Mouse (Mus musculus) intestine, postnatal 0 days (tissue): ENCODE measurements around the gene Txnip. TPM values are rescaled to one million over a fixed set of nuclear protein-coding genes. Genes with fewer than 3 reads are reported as not detected.

Experiments
- ATAC-seq: fragments of 200-750 bp; cut with Nextera tagmentation; 2 replicates; pipeline ENCODE4 v1.8.0; 2017; ENCODE audit warnings: mild to moderate bottlenecking, moderate TSS enrichment, moderate library complexity
- H3K27ac ChIP-seq: fragments of 300-500 bp; sonication (generic); 2 replicates; pipeline ENCODE4 v1.5.1; 2014; ENCODE audit warnings: mild to moderate bottlenecking, low read depth, low read length, moderate library complexity
- H3K27me3 ChIP-seq: fragments of 300-500 bp; sonication (generic); replicated peaks from 2 replicates; pipeline ENCODE4 v1.6.1; 2014; ENCODE audit warnings: low read length, mixed read lengths; ENCODE audit not compliant: control insufficient read depth, insufficient read depth
- H3K36me3 ChIP-seq: fragments of 300-500 bp; sonication (generic); 2 replicates; pipeline ENCODE4 v1.6.1; 2014; ENCODE audit warnings: mild to moderate bottlenecking, moderate library complexity; ENCODE audit not compliant: control insufficient read depth, insufficient read depth
- H3K4me1 ChIP-seq: fragments of 300-500 bp; sonication (generic); replicated peaks from 2 replicates; pipeline ENCODE4 v1.6.1; 2014; ENCODE audit warnings: antibody characterized with exemption, low read length, mixed read lengths; ENCODE audit not compliant: control insufficient read depth, insufficient read depth
- H3K4me2 ChIP-seq: fragments of 300-500 bp; sonication (generic); replicated peaks from 2 replicates; pipeline ENCODE4 v1.6.1; 2014; ENCODE audit warnings: low read depth, mild to moderate bottlenecking, moderate library complexity
- H3K4me3 ChIP-seq: fragments of 300-500 bp; sonication (generic); 2 replicates; pipeline ENCODE4 v1.5.1; 2014; ENCODE audit warnings: low read depth, low read length
- H3K9ac ChIP-seq: fragments of 300-500 bp; sonication (generic); 2 replicates; pipeline ENCODE4 v1.6.1; 2014; ENCODE audit warnings: mild to moderate bottlenecking, low read depth, low read length
- H3K9me3 ChIP-seq: fragments of 300-500 bp; sonication (generic); 2 replicates; pipeline ENCODE4 v1.6.1; 2016; ENCODE audit warnings: mixed run types; ENCODE audit not compliant: control insufficient read depth
- CTCF ChIP-seq: sonication (generic); IDR thresholded peaks from 2 replicates; pipeline ENCODE4 v1.5.1; 2016; ENCODE audit warnings: low read depth, mild to moderate bottlenecking, control low read depth, antibody characterized with exemption, moderate library complexity
- WGBS: fragments of 180-500 bp; shearing (Covaris S2); extraction: QIAGEN DNeasy Blood & Tissue Kit; methylation state at CpG from one replicate; pipeline ENCODE4 v1.1.7; 2014; 5-methylcytosine and 5-hydroxymethylcytosine counted together
- polyA plus RNA-seq: library from polyadenylated mRNA; unstranded; fragments of >200 nt; fragmentation: Nextera tagmentation; extraction: Ambion mirVana; gene quantifications from 2 replicates; pipeline ENCODE4 v1.2.1, GENCODE M21; 2015

The Txnip gene
- polyA plus RNA-seq, 1 experiment from 2014 or later: 254 TPM

GRCm38 (mm10) chr3:96554251-96554650 lies 3.5 kb upstream of the Txnip start:
- Histone ChIP-seq H3K4me1 (0 out of 2 replicates have a peak, but pooled peaks cover 3% of the 10 kb centered on the region), H3K36me3 (peaks cover 3% of the 10 kb centered on the region; the same call in 1 of the 2 replicates), H3K27me3 (no peaks in the 10 kb centered on the region), H3K9me3 (no peaks in the 10 kb centered on the region), H3K9ac (no peak overlapping the region), H3K4me3 (no peak overlapping the region), H3K27ac (no peak overlapping the region; the same call in 1 of the 2 replicates), H3K4me2 (no peak overlapping the region)
- ATAC-seq: no peak
- TF ChIP-seq CTCF: no peak
- WGBS: 81% methylated on average over 6 of the region's 6 CpGs

- TF ChIP-seq CTCF: no peak
- Histone ChIP-seq H3K36me3 (peaks cover 12% of the 10 kb centered on the region), H3K9me3 (no peaks in the 10 kb centered on the region), H3K9ac (no peak overlapping the region), H3K4me2 (peak overlapping the region; percentile 37), H3K4me1 (0 out of 2 replicates have a peak, but pooled peaks cover 3% of the 10 kb centered on the region), H3K27ac (peak overlapping the region; percentile 98), H3K4me3 (no peak overlapping the region), H3K27me3 (no peaks in the 10 kb centered on the region)
- no peak for ATAC-seq
- WGBS: 35% methylated on average over 12 of the region's 12 CpGs
Measured at GRCm38 (mm10) chr3:96555041-96555596, 2.6 kb upstream of the Txnip start.

GRCm38 (mm10) chr3:96555999-96556614 lies 1.6 kb upstream of the Txnip start:
- peaks cover 21% of the 10 kb centered on the region for H3K36me3 ChIP-seq
- H3K9me3 ChIP-seq: no peaks in the 10 kb centered on the region
- ATAC-seq: no peak
- 0 out of 2 replicates have a peak, but pooled peaks cover 3% of the 10 kb centered on the region for H3K4me1 ChIP-seq
- H3K4me2 ChIP-seq: peak overlapping the region; percentile 83
- WGBS: 69% methylated on average over 15 of the region's 15 CpGs
- peak overlapping the region; percentile 90; the same call in 1 of the 2 replicates for H3K9ac ChIP-seq
- H3K4me3 ChIP-seq: peak overlapping the region; percentile 65
- TF ChIP-seq CTCF: no peak
- H3K27me3 ChIP-seq: no peaks in the 10 kb centered on the region
- H3K27ac ChIP-seq: peak overlapping the region; percentile 98

- 5% methylated on average over 22 of the region's 22 CpGs for whole genome bisulfite sequencing
- ATAC-seq: no peak
- peak overlapping the region; percentile 65 for H3K4me3 ChIP-seq
Measured at GRCm38 (mm10) chr3:96556651-96557635, 814 bp upstream of the Txnip start.

GRCm38 (mm10) chr3:96558159-96558558 lies 402 bp downstream of the Txnip start:
- ATAC-seq: 0 out of 2 replicates have a peak, but pooled peaks have one; percentile 5
- Histone ChIP-seq H3K4me2 (peak overlapping the region; percentile 72), H3K36me3 (peaks cover 25% of the 10 kb centered on the region), H3K9me3 (no peaks in the 10 kb centered on the region), H3K27me3 (no peaks in the 10 kb centered on the region), H3K4me3 (peak overlapping the region; percentile 65), H3K4me1 (no peaks in the 10 kb centered on the region), H3K9ac (peak overlapping the region; percentile 90), H3K27ac (peak overlapping the region; percentile 92)
- TF ChIP-seq CTCF: no peak
- WGBS: under 1% methylated on average over 17 of the region's 17 CpGs

More at GRCm38 (mm10) chr3:96556651-96557635, 814 bp upstream of the Txnip start:
- H3K36me3 ChIP-seq: peaks cover 25% of the 10 kb centered on the region
- no peaks in the 10 kb centered on the region for H3K27me3 ChIP-seq
- no peaks in the 10 kb centered on the region for H3K9me3 ChIP-seq
- H3K27ac ChIP-seq: peak overlapping the region; percentile 98
- peak overlapping the region; percentile 90 for H3K9ac ChIP-seq
- no peaks in the 10 kb centered on the region for H3K4me1 ChIP-seq
- no peak for TF ChIP-seq CTCF
- H3K4me2 ChIP-seq: peak overlapping the region; percentile 83
